26 mouse cellular contexts compared by ENCODE assay signal in the genomic region with DNA sequence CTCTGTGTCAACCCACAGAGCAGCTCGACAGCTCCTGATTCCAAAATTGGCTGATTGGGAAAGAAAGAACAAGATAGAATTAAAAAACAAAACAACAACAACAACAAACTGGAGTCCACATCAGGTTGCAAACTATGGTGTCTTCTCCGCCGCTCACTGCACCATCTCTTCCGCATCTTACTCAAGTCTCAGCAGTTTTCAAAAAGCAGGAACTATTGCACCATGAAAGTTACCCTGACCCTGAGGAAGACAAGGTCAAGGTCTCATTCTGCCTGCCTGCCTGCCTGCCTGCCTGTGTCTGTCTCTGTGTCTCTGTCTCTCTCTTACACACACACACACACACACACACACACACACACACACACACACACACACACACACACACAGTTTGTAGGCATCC. TPM values are rescaled to one million over a fixed set of nuclear protein-coding genes. Genes with fewer than 3 reads are reported as not detected.
DNase-seq lines count a peak whose midpoint lies in the region; ATAC-seq lines count a peak whose summit lies in the region.
"Had no signal": no experiment of that assay in that cellular context is flagged by ENCODE, and none has a peak within 500 bp of the region (broad histone marks: within the 10 kb centered on the region; RNA-seq: fewer than 3 reads in every experiment).

No protein-coding gene starts in this region.

- no peaks in the 10 kb centered on the region for H3K9me3 ChIP-seq in forebrain, embryonic 12.5 days
- H3K9me3 ChIP-seq: embryonic facial prominence, embryonic 12.5 days; forebrain, embryonic 13.5 days; heart, embryonic 10.5 days; hindbrain, embryonic 13.5 days had no signal

- no peaks in the 10 kb centered on the region for H3K4me1 ChIP-seq in forebrain, embryonic 12.5 days
- H3K4me1 ChIP-seq: embryonic facial prominence, embryonic 12.5 days; forebrain, embryonic 13.5 days; heart, embryonic 10.5 days; hindbrain, embryonic 13.5 days had no signal

- H3K9ac ChIP-seq in forebrain, embryonic 12.5 days, result no peak overlapping the region
- H3K9ac ChIP-seq: embryonic facial prominence, embryonic 12.5 days; forebrain, embryonic 13.5 days; forebrain, postnatal 0 days; hindbrain, embryonic 13.5 days had no signal

- H3K27ac ChIP-seq in forebrain, embryonic 12.5 days, result no peak overlapping the region
- H3K27ac ChIP-seq: embryonic facial prominence, embryonic 12.5 days; forebrain, embryonic 13.5 days; gastrocnemius, adult 2 months; heart, embryonic 10.5 days; hindbrain, embryonic 13.5 days; hindbrain, postnatal 0 days had no signal

- ATAC-seq in granulocyte monocyte progenitor cell, adult 5-6 weeks (replicated peaks; ENCODE audit: poor library complexity, severe bottlenecking), result peak; percentile 61; the same call in 1 of the 2 replicates
- no peak for ATAC-seq in forebrain, embryonic 12.5 days (ENCODE audit: low FRiP score)
- ATAC-seq: forebrain, embryonic 13.5 days; forebrain, postnatal 0 days; hindbrain, postnatal 0 days had no signal

- peaks cover 38% of the 10 kb centered on the region for H3K36me3 ChIP-seq in forebrain, embryonic 12.5 days (replicated peaks)

- peak; percentile 52 to 82 for DNase-seq in adrenal gland, adult (ENCODE audit: inconsistent age in 2 of 2, low spot score in 1 of 2)
- no peak for DNase-seq in adrenal gland, adult 18-20 months (ENCODE audit: low spot score in 2 of 2)
- DNase-seq in heart, adult 11 months, result peak; percentile 86
- no peak for DNase-seq in heart, postnatal 4 days
- no peak for DNase-seq in layer of hippocampus, postnatal 14 days (ENCODE audit: low spot score in 2 of 2)
- DNase-seq: adrenal gland, adult 8-10 months; cerebellum, adult 11-12 months; cerebellum, adult 9-10 months; cerebellum, postnatal 25 days; forebrain, postnatal 0 days; gastrocnemius, adult 2 months; gastrocnemius, postnatal 25 days; heart, adult 18-20 months; heart, postnatal 10 days; kidney, adult 11 months had no signal

- WGBS in forebrain, embryonic 12.5 days, result 92% methylated on average over 4 of the region's 4 CpGs

- H3K27me3 ChIP-seq in forebrain, embryonic 12.5 days, result no peaks in the 10 kb centered on the region
- H3K27me3 ChIP-seq: embryonic facial prominence, embryonic 12.5 days; forebrain, embryonic 13.5 days; hindbrain, embryonic 13.5 days had no signal

- no peak overlapping the region for H3K4me2 ChIP-seq in forebrain, embryonic 12.5 days
- H3K4me2 ChIP-seq: embryonic facial prominence, embryonic 12.5 days; forebrain, embryonic 13.5 days; hindbrain, embryonic 13.5 days had no signal

- H3K4me3 ChIP-seq in forebrain, embryonic 12.5 days (replicated peaks), result no peak overlapping the region
- H3K4me3 ChIP-seq: embryonic facial prominence, embryonic 12.5 days; forebrain, embryonic 13.5 days; gastrocnemius, adult 2 months; heart, embryonic 10.5 days; hindbrain, embryonic 13.5 days had no signal

RNA-seq across cellular contexts. Expression of a gene that starts 48.1 kb away (rescaled TPM):
- not detected for total RNA-seq in adrenal gland, adult 18-20 months (2021)
- not detected for total RNA-seq in heart, postnatal 4 days (2021)
- not detected in 2 replicates for total RNA-seq in granulocyte monocyte progenitor cell, adult 5-6 weeks (2014; fragmentation: Nextera tagmentation)
- total RNA-seq in granulocyte monocyte progenitor cell, adult 5-6 weeks (2017), result not detected in 2 replicates
- 0.31 and 0.42 TPM in 2 replicates for polyA plus RNA-seq in forebrain, embryonic 12.5 days (2016; fragmentation: Nextera tagmentation; extraction: Ambion mirVana)
- 1 to 10 TPM in 1 of 2 experiments, under 1 TPM in 1; 0.64 to 1.1 TPM for total RNA-seq in layer of hippocampus, postnatal 14 days (2021)
- total RNA-seq: adrenal gland, adult 8-10 months; gastrocnemius, adult 2 months; gastrocnemius, postnatal 25 days; heart, postnatal 10 days; hematopoietic stem cell, adult 5-6 weeks had no signal
- polyA plus RNA-seq: C2C12; embryonic facial prominence, embryonic 12.5 days; heart, embryonic 10.5 days; heart, embryonic 14.5 days; intestine, embryonic 14.5 days had no signal

Comparison
In these comparisons a context has a peak if more than half of its experiments do, and no peak if none do; other contexts are left out.
1. DNase-seq: peak in adrenal gland, adult (2 of 2) and heart, adult 11 months (single experiment); none in adrenal gland, adult 18-20 months (0 of 2), heart, postnatal 4 days (single experiment) and layer of hippocampus, postnatal 14 days (0 of 2).